Mouse (Mus musculus) adrenal gland, adult 18-20 months (tissue): Measurements from ENCODE around the gene Naa35. TPM values are rescaled to one million over a fixed set of nuclear protein-coding genes. Genes with fewer than 3 reads are reported as not detected.

ENCODE experiments used
- DNase-seq, 2 experiments: peaks; one replicate each; pipeline ENCODE4 v3.0.0; 2021 to 2022; ENCODE audit warnings: low spot score in 2 of 2
- long read RNA-seq, 2 experiments: library from polyadenylated mRNA; stranded (forward); transcript quantifications; one replicate each; pipeline ENCODE4 v2.0.0; 2021
- total RNA-seq, 2 experiments: library from RNA; stranded (reverse); gene quantifications; 1 replicate in 1 of 2; 2 replicates in 1 of 2; pipeline ENCODE4 v1.2.3; 2021

Gene Naa35
- total RNA-seq: 10 to 100 TPM; 68.8 to 70.2 TPM
- long read RNA-seq, experiment 1, transcript Naa35-201 (23 exons, 3,793 nt): major isoform, 38 of 54 reads
- long read RNA-seq, experiment 1, partial matches to known transcripts: 3 of 54 reads
- long read RNA-seq, experiment 1, other reads (novel, unspliced or antisense): 13 of 54 reads
- long read RNA-seq, experiment 2, transcript Naa35-201 (23 exons, 3,793 nt): major isoform, 45 of 67 reads
- long read RNA-seq, experiment 2, partial matches to known transcripts: 16 of 67 reads
- long read RNA-seq, experiment 2, other reads (novel, unspliced or antisense): 6 of 67 reads

GRCm38 (mm10) chr13:59584947-59585647 lies at the start of gene Naa35, which contains the start of gene Agtpbp1:
Gene Naa35, plus strand, starts transcription at chr13:59585259.
Gene Agtpbp1, minus strand, starts transcription at chr13:59585227.
- DNase-seq: peak; percentile 99 to 100

DNA sequence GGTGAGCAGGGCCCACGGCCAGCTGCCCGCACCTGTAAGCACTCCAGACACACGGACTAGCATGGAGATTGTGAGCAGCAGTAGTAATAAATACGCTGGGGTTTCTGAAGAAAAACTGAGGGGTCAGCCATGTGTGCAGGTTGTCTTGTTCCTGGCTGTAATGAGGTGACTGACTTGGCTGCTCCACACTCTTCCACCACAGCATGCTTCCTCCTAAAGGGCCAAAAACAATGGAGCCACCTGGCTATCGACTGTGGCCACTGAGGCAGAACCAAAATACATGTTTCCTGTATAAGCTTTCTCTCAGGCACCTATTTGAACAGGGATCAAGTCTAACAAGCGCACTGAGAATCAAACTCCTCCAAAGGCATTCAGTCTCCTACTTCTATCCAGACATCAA lies 49.3 kb upstream of the Naa35 start:
- DNase-seq: no peak

- no peak for DNase-seq
Observed at GRCm38 (mm10) chr13:59536631-59537030, 48.4 kb upstream of the Naa35 start.

DNA sequence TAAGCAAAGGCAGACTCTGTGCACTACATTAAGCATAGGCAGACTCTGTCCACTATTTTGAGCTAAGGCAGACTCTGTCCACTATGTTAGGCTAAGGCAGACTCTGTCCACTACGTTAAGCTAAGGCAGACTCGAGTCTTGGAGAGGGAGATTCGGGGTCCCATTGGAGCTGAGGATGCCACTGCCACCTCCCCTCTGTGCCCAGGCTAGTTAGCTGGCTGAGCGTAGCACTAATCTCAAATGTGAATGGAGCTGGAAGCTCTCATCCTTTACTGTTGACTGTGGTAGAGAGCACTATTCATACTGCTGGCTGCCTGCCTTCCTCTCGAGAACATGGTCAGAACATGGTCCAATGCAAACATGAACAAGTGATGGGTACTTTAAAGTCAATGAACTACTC lies 46.4 kb upstream of the Naa35 start:
- DNase-seq: no peak

- DNase-seq: no peak
Observed at GRCm38 (mm10) chr13:59540030-59540429, 45.0 kb upstream of the Naa35 start.

GRCm38 (mm10) chr13:59542411-59542810 lies 42.6 kb upstream of the Naa35 start:
- DNase-seq: no peak

GRCm38 (mm10) chr13:59547091-59547490 lies 38.0 kb upstream of the Naa35 start:
- no peak for DNase-seq

GRCm38 (mm10) chr13:59547716-59548115 lies 37.3 kb upstream of the Naa35 start:
- DNase-seq: no peak

GRCm38 (mm10) chr13:59549318-59549798 lies 35.7 kb upstream of the Naa35 start:
- no peak for DNase-seq

DNA sequence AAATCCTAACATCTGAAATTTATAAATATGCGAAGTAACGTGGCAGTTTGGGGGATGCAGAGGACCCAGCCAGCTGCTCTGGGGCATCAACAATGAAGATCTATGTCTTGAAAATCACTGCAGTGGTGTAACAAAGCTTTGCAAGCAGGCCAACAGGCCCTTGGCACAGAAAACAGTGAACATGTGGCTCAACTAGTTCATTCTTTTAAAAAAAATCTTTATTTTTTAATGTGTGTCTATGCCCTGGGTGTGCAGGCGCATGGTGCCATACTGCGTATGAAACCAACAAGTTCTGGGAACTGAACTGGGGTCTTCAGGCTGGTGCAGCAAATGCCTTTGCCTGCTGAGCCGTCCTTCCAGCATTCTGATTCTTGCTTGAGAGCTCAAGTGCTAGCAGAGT lies 32.8 kb upstream of the Naa35 start:
- DNase-seq: no peak

DNA sequence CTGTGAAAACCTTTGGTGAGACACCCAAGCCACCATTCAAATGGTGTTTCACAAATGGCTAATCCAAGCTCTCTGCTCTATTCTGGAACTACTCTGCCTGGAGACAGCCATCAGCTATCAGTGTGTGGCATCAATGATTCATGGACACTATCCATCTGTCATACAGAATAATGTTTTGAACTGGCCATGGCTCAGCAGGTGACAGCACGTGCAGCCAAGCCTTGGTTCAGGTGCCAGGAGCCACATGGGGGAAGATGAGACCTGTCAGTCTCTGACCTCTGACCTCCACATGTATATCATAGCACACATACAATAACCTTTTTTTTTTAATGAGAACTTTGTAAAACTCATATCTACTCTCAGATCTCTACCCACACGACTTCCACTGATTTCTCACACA lies 32.3 kb upstream of the Naa35 start:
- DNase-seq: no peak

DNA sequence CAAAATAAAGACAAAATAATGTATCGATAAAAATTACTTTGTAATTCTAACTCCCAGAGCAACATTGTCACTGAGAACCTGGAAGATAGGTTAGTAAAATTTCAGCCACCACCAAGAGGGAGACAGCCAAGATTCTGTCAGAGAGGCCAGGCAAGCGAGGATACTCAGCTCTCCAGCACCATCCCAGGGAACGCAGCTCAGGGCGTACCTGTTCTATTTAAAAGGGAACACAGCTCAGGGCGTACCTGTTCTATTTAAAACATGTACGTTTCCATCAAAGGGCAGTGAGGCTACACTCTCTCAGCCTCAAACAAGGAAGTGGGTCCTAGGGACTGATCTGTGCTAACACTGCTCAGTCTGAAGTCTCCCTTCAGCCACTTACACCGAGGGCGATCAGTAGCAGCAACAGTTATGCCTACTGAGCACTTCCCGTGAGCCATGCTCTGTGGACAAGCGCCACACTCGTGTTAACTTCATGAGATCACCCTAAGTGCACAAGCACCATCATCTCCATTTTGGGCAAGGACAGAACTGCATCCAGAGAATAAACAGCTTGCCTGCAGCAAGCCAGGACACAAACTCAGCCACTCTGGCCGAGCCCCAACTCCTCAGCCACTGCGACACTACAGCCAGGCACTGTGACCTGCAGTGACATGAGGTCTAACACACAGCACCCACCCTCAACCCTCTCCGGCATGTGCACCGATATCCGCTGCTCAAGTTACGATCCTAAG lies 30.1 kb upstream of the Naa35 start:
- DNase-seq: no peak

GRCm38 (mm10) chr13:59555613-59556192 lies 29.4 kb upstream of the Naa35 start:
- no peak for DNase-seq

- DNase-seq: peak; percentile 58 to 60
Observed at GRCm38 (mm10) chr13:59556670-59557069, 28.4 kb upstream of the Naa35 start.

- peak; percentile 88 to 92 for DNase-seq
Observed at GRCm38 (mm10) chr13:59557185-59557985, 27.7 kb upstream of the Naa35 start.

- no peak for DNase-seq
Observed at GRCm38 (mm10) chr13:59558776-59559175, 26.3 kb upstream of the Naa35 start.

DNA sequence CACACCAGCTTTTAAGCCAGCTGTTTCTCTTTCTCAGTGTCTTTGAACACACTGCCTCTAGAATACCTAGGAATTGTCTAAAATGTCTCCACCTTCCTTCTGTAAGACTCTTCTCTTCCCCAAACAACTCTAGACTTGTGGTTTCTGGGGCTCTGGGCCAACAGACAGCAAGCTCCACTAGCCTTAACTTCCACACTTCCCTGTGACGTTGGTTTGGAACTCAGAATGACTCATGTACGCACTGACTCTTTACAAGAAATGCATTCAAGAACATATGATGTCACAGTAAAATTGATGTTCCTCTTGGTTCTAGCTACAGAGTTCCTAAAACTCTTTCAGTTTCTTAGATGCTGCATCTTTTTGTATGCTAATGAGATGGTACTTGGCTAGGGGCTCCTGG lies 22.6 kb upstream of the Naa35 start:
- DNase-seq: no peak

GRCm38 (mm10) chr13:59564505-59564904 lies 20.6 kb upstream of the Naa35 start:
- no peak for DNase-seq

- no peak for DNase-seq
Observed at GRCm38 (mm10) chr13:59564923-59565322, 20.1 kb upstream of the Naa35 start.

DNA sequence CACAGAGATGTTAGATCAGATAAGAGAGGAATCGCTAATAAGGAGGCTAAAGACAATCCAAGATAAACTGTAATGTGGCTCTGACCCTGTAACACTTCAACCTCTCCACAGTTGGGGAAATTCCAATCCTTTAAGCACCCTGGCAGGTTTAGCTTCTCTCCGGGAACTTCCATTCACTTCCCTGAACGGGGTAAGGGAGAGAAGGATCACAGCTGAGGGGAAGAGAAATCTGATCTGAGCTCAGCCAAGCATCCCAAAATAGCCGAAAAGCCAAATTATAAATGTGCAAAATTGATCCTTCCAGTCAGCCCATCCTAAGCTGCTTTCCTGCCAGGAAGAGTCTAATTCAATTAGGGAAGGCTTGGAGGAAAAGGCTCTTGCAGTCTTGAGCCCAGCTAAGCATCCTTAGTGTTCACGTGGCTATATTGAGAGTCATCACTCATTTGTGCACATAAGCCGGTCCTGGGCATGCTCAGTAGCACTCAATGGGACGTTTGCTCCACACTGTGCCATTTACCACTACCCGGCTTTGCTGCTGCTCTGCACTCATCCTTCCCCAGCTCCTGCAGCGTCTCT lies 19.0 kb upstream of the Naa35 start:
- DNase-seq: no peak
